Mouse (Mus musculus) heart, adult 2 months (tissue): ENCODE results near the gene Idh3g. TPM values are rescaled to one million over a fixed set of nuclear protein-coding genes. Genes with fewer than 3 reads are reported as not detected.

Source experiments
- DNase-seq, 2 experiments: peaks; one replicate each; pipeline ENCODE4 v3.0.0; 2021
- H3K27ac ChIP-seq: fragments of 200-600 bp; 2 replicates; pipeline ENCODE4 v1.8.1; 2022
- H3K27me3 ChIP-seq: fragments of 200-500 bp; 2 replicates; pipeline ENCODE4 v1.6.1; 2012; ENCODE audit warnings: mild to moderate bottlenecking, low read length, inconsistent platforms, mixed read lengths; ENCODE audit not compliant: control insufficient read depth, insufficient read depth
- H3K36me3 ChIP-seq: fragments of 200-500 bp; 2 replicates; pipeline ENCODE4 v1.6.1; 2012; ENCODE audit warnings: low read length, inconsistent platforms; ENCODE audit not compliant: control insufficient read depth, insufficient read depth
- H3K4me1 ChIP-seq: fragments of 200-500 bp; 2 replicates; pipeline ENCODE4 v1.6.1; 2011; ENCODE audit warnings: low read length; ENCODE audit not compliant: control insufficient read depth, insufficient read depth
- H3K4me3 ChIP-seq: fragments of 200-600 bp; 2 replicates; pipeline ENCODE4 v1.8.1; 2022
- H3K79me2 ChIP-seq: fragments of 200-500 bp; replicated peaks from 2 replicates; pipeline ENCODE4 v1.6.1; 2012; ENCODE audit warnings: mild to moderate bottlenecking, inconsistent platforms, low read length, moderate library complexity, mixed read lengths; ENCODE audit not compliant: control insufficient read depth, insufficient read depth
- H3K9ac ChIP-seq: fragments of 200-500 bp; 2 replicates; pipeline ENCODE4 v1.6.1; 2012; ENCODE audit warnings: low read depth, mild to moderate bottlenecking, control low read depth, inconsistent platforms, low read length, mixed read lengths
- CTCF ChIP-seq: fragments of 200-600 bp; IDR thresholded peaks from 2 replicates; pipeline ENCODE4 v1.8.1; 2022; ENCODE audit warnings: antibody characterized with exemption, mild to moderate bottlenecking, moderate library complexity
- EP300 ChIP-seq: fragments of 200-500 bp; IDR thresholded peaks from 2 replicates; pipeline ENCODE4 v1.6.1; 2011; ENCODE audit warnings: low read depth, low read length, control low read depth; ENCODE audit not compliant: insufficient read depth
- POLR2A ChIP-seq: fragments of 200-500 bp; IDR thresholded peaks from 2 replicates; pipeline ENCODE4 v1.6.1; 2011; ENCODE audit warnings: mild to moderate bottlenecking, low read depth, low read length, control low read depth; ENCODE audit not compliant: insufficient read depth
- WGBS: fragments of 180-500 bp; shearing (Covaris S2); methylation state at CpG from one replicate; pipeline ENCODE4 v1.1.7; 2018; 5-methylcytosine and 5-hydroxymethylcytosine counted together
- intact Hi-C: fragments of 180-260 bp; cut with DNase I; formaldehyde crosslinking; loops from one replicate; pipeline ENCODE4 v1.15.1; 2025
- polyA plus RNA-seq: library from polyadenylated mRNA; depleted of rRNA; stranded (reverse); fragments of >200 nt; gene quantifications from 2 replicates; pipeline ENCODE4 v1.2.3, GENCODE M21; 2012
- total RNA-seq, 2 experiments: library from RNA; stranded (reverse); gene quantifications; 2 replicates each; pipeline ENCODE4 v1.2.3; 2021

Gene Idh3g
- total and polyA plus RNA-seq, 3 experiments, result 573 to 1,208 (median 710) TPM

GRCm38 (mm10) chrX:73815072-73815471 is 28.4 kb upstream of the Idh3g start:
- DNase-seq, result no peak
- H3K27me3 ChIP-seq, result no peaks in the 10 kb centered on the region
- 18% methylated on average over 14 of the region's 14 CpGs for whole genome bisulfite sequencing
- TF ChIP-seq CTCF (no peak), EP300 (no peak), POLR2A (no peak)
- no peak overlapping the region for H3K27ac ChIP-seq
- no peak overlapping the region for H3K4me3 ChIP-seq
- H3K9ac ChIP-seq, result no peak overlapping the region
- intact Hi-C loops, result no loop called here
- no peaks in the 10 kb centered on the region for H3K36me3 ChIP-seq
- no peaks in the 10 kb centered on the region for H3K79me2 ChIP-seq
- no peaks in the 10 kb centered on the region for H3K4me1 ChIP-seq

GRCm38 (mm10) chrX:73805814-73806213 is 19.1 kb upstream of the Idh3g start:
- Histone ChIP-seq H3K4me3 (no peak overlapping the region), H3K9ac (no peak overlapping the region), H3K27ac (no peak overlapping the region), H3K27me3 (no peaks in the 10 kb centered on the region), H3K36me3 (no peaks in the 10 kb centered on the region), H3K79me2 (no peaks in the 10 kb centered on the region), H3K4me1 (no peaks in the 10 kb centered on the region)
- intact Hi-C loops, result no loop called here
- 66% methylated on average over 1 of the region's 1 CpGs for WGBS
- DNase-seq, result no peak
- no peak for TF ChIP-seq EP300

GRCm38 (mm10) chrX:73798502-73798901 is 11.8 kb upstream of the Idh3g start:
- Histone ChIP-seq H3K27ac (no peak overlapping the region), H3K9ac (no peak overlapping the region), H3K4me1 (no peaks in the 10 kb centered on the region; the same call in 1 of the 2 replicates), H3K27me3 (no peaks in the 10 kb centered on the region), H3K4me3 (no peak overlapping the region), H3K79me2 (no peaks in the 10 kb centered on the region), H3K36me3 (no peaks in the 10 kb centered on the region)
- intact Hi-C loops, result loop anchor here (1.0 to 5.0 kb wide), 3 partner anchors 96 to 614 kb away; no protein-coding TSS in a partner anchor
- 18% methylated on average over 9 of the region's 9 CpGs for WGBS
- TF ChIP-seq CTCF, result peak; percentile 83
- TF ChIP-seq POLR2A, result no peak
- TF ChIP-seq EP300, result 0 out of 2 replicates have a peak, but pooled peaks have one; percentile 17
- peak; percentile 71 to 76 for DNase-seq

- no peak for TF ChIP-seq CTCF
- TF ChIP-seq POLR2A, result no peak
- no peak for TF ChIP-seq EP300
- Histone ChIP-seq H3K27ac (no peak overlapping the region), H3K27me3 (no peaks in the 10 kb centered on the region), H3K79me2 (no peaks in the 10 kb centered on the region), H3K36me3 (no peaks in the 10 kb centered on the region), H3K4me1 (no peaks in the 10 kb centered on the region; the same call in 1 of the 2 replicates), H3K4me3 (no peak overlapping the region), H3K9ac (no peak overlapping the region)
- intact Hi-C loops, result loop anchor here (5.0 kb wide), 1 partner anchor 615 kb away; no protein-coding TSS in a partner anchor
- no peak for DNase-seq
- 86% methylated on average over 2 of the region's 2 CpGs for WGBS
These were observed 10.8 kb upstream of the Idh3g start for GRCm38 (mm10) chrX:73797511-73797910.

GRCm38 (mm10) chrX:73793505-73793904 is 6.8 kb upstream of the Idh3g start:
- intact Hi-C loops, result no loop called here
- Histone ChIP-seq H3K36me3 (no peaks in the 10 kb centered on the region), H3K27ac (no peak overlapping the region), H3K9ac (no peak overlapping the region), H3K79me2 (no peaks in the 10 kb centered on the region), H3K4me1 (no peaks in the 10 kb centered on the region; the same call in 1 of the 2 replicates), H3K4me3 (no peak overlapping the region), H3K27me3 (no peaks in the 10 kb centered on the region)
- TF ChIP-seq CTCF, result no peak
- TF ChIP-seq POLR2A, result no peak
- no peak for TF ChIP-seq EP300
- peak in 1 of 2 experiments; percentile 1 for DNase-seq
- WGBS, result 27% methylated on average over 1 of the region's 1 CpGs

- Histone ChIP-seq H3K9ac (no peak overlapping the region), H3K79me2 (no peaks in the 10 kb centered on the region), H3K27ac (no peak overlapping the region), H3K27me3 (no peaks in the 10 kb centered on the region), H3K4me1 (no peaks in the 10 kb centered on the region; the same call in 1 of the 2 replicates), H3K36me3 (no peaks in the 10 kb centered on the region), H3K4me3 (no peak overlapping the region)
- intact Hi-C loops, result no loop called here
- TF ChIP-seq CTCF, result no peak
- no peak for TF ChIP-seq POLR2A
- TF ChIP-seq EP300, result no peak
- DNase-seq, result no peak
These were observed 6.3 kb upstream of the Idh3g start for GRCm38 (mm10) chrX:73793039-73793438.
